Mouse (Mus musculus) spleen, adult 10 weeks (tissue): ENCODE results near the gene Ptcra. TPM values are rescaled to one million over a fixed set of nuclear protein-coding genes. Genes with fewer than 3 reads are reported as not detected.

Source experiments
- polyA plus RNA-seq: library from polyadenylated mRNA; stranded (reverse); fragments of 350-450 nt; fragmentation: Illumina TruSeq; extraction: RNeasy Lipid Tissue Mini Kit (QIAGEN cat#74804); gene quantifications from one replicate; pipeline ENCODE4 v1.2.3, GENCODE M21; 2015; ENCODE audit warnings: low replicate concordance; ENCODE audit not compliant: insufficient read depth

Ptcra gene
- not detected for polyA plus RNA-seq

DNA sequence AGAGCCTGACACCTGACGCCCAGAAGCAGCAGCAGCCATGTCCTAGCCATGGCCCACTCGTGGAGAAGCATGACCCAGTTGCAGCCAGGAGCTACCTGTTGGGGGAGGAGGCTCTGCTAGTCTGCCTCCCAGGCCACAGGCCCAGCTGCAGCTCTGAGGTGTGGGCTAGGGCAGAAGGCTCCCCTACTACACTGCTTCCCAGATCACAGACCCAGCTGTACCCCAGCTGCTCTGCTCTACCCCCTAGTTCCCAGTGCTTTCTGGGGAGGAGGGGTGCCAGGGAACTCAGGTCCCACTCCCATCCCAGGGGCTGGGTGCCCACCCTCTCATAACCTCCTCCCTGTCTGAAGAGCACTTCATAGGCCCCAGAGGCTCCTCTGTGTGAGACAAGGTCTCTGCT, at the start of gene Ptcra:
Gene Ptcra, minus strand, starts transcription at position 169 of the 400 bp plus-strand sequence.

GRCm38 (mm10) chr17:46782341-46783221, 19.1 kb upstream of the Ptcra start, which contains the start of gene Rpl7l1:
Gene Rpl7l1 (minus strand): TSS chr17:46782672.

GRCm38 (mm10) chr17:46772404-46773277, 9.1 kb upstream of the Ptcra start, which contains the start of gene 2310039H08Rik:
Gene 2310039H08Rik (plus strand): TSS chr17:46772635.

DNA sequence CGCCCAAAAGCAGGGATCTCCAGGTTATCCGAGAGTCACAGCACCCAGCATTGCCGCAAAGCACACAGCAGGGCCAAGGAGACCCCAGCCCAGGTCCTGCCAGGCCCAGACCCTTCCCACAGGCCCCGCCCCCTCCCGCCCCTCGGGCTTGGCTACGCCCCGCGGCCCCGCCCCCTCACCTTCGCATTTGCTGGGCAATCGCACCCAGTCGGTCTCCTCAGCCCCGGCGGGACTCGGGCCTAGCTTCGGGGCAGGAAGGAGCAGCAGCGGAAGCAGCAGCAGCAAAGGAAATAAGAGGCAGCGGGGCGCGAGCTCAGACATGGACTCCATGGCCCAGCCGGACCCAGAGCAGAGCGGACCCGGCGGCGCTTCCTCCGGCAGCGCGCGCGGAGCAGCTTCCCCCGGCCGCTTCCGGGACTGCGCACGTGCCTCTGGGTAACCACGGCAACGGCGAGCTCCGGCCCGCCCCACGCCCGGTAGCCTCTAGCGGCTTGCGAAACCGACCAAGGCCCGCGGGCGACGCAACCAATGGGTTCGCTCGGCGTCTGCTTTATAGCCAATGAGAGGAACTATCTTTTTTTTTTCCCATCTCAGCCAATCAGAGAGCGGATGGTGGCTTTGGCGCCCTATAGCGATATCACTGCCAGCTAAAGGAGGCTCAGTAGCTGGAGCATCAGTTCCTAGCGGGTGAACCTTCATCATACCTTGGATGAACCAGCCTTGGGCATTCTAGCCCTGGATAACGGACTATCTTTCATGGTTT, 11.5 kb downstream of the Ptcra start, which contains the start of gene Cnpy3:
Gene Cnpy3, minus strand, starts transcription at position 421 of the 763 bp plus-strand sequence.

DNA sequence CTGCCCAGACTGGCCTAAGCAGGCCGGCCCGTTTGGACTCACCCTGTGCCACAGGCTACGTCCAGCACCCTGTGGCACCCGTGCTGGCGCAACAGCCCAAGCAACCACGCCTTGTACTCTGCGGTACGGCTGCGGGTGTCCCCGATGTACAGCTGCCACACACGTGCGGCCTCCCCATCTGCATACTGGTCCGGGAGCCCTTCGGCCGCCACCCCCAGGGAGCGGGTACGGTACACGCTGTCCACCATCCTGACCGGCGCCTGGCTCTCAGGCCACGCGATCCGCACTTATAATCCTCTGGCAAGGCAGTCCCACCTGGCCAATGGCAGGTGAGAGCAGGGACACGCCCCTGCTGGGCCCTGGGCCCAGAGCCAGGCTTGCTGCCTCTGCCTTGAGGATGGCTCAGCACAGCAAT, 34.6 kb downstream of the Ptcra start, which contains the start of gene Gnmt:
Gene Gnmt, minus strand, starts transcription at position 265 of the 415 bp plus-strand sequence.

DNA sequence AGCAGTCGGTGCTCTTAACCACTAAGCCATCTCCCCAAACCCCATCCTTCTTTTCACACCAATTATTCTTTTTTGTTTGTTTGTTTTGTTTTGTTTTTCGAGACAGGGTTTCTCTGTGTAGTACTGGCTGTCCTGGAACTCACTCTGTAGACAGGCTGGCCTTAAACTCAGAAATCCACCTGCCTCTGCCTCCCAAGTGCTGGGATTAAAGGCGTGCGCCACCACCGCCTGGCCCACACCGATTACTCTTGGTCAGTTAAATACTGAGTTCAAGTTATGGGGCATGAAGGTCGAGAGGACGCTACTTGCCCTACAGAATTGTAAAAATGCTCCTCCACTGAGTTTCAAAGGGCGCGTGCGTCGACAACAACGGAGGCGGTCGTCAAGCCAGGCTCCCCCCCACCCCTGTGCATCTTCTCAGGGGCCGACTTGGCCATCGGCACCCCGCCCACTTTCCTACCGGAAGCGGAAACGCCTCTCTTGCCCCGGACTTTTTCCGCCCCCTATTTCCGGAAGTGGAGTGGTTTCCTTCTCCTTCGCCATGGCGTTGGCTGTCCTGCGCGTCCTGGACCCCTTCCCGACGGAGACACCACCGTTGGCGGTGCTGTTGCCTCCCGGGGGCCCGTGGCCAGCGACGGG, 52.4 kb downstream of the Ptcra start, which contains the start of gene Pex6:
Gene Pex6, plus strand, starts transcription at position 505 of the 639 bp plus-strand sequence.

Other genes with a start within 250 kb of the Ptcra start
- 7.8 TPM for gene Cul9, start 217.3 kb downstream of the Ptcra start, polyA plus RNA-seq
- 9.6 TPM for gene Srf, start 207.5 kb downstream of the Ptcra start, polyA plus RNA-seq
- gene Ptk7, start 134.2 kb downstream of the Ptcra start, polyA plus RNA-seq, result 2.3 TPM
- gene Klc4, start 117.7 kb downstream of the Ptcra start, polyA plus RNA-seq, result 5.2 TPM
- 16.5 TPM for gene Mrpl2, start 117.5 kb downstream of the Ptcra start, polyA plus RNA-seq
- gene Cul7, start 113.4 kb downstream of the Ptcra start, polyA plus RNA-seq, result 2.9 TPM
- 14.0 TPM for gene Rrp36, start 89.4 kb downstream of the Ptcra start, polyA plus RNA-seq
- 41.4 TPM for gene Mea1, start 84.9 kb downstream of the Ptcra start, polyA plus RNA-seq
- 35.6 TPM for gene Klhdc3, start 82.8 kb downstream of the Ptcra start, polyA plus RNA-seq
- 26.7 TPM for gene Ppp2r5d, start 58.6 kb downstream of the Ptcra start, polyA plus RNA-seq
- gene Pex6, start 52.2 kb downstream of the Ptcra start, polyA plus RNA-seq, result 6.5 TPM
- gene Gnmt, start 34.5 kb downstream of the Ptcra start, polyA plus RNA-seq, result 0.36 TPM
- 59.2 TPM for gene Cnpy3, start 11.5 kb downstream of the Ptcra start, polyA plus RNA-seq
- 6.3 TPM for gene 2310039H08Rik, start 8.9 kb upstream of the Ptcra start, polyA plus RNA-seq
- 104 TPM for gene Rpl7l1, start 19.0 kb upstream of the Ptcra start, polyA plus RNA-seq
- gene Bicral, start 94.8 kb upstream of the Ptcra start, polyA plus RNA-seq, result 33.0 TPM
- 5.2 TPM for gene Tbcc, start 127.0 kb upstream of the Ptcra start, polyA plus RNA-seq
- not detected for gene Prph2, start 146.7 kb upstream of the Ptcra start, polyA plus RNA-seq
- 57.4 TPM for gene Ubr2, start 246.8 kb upstream of the Ptcra start, polyA plus RNA-seq